Mouse (Mus musculus): ENCODE data around the gene Arl15. TPM values are rescaled to one million over a fixed set of nuclear protein-coding genes. Genes with fewer than 3 reads are reported as not detected.
A peak's percentile ranks its signal among the peaks of the same experiment; 100 is the strongest.

Arl15 gene
- polyA plus RNA-seq, 1 experiment from 2014 or later, result 5.3 TPM

DNA sequence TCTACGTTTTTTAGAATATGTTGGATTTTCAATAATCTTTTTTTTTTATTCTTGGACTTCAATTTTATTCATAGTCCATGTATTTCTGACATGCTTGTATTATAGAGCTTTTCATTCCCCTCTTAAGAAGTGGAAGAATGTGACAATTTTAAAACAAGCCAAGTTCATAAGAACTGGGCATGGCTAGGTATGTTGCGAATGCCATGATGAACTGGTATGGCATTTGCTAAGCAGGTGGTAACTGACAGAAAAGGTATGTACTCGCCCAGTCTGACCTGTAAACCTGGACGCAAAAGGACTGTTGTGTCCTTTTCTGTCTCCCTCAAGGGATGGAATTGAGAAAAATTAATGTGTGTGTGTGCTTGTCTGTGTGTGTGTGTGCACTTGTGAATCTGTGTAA, 190.2 kb downstream of the Arl15 start:
- Histone ChIP-seq H3K4me3 (no peak overlapping the region), H3K4me1 (no peaks in the 10 kb centered on the region), H3K27me3 (replicated peaks) (no peaks in the 10 kb centered on the region), H3K9me3 (replicated peaks) (no peaks in the 10 kb centered on the region), H3K4me2 (no peak overlapping the region), H3K9ac (no peak overlapping the region), H3K27ac (no peak overlapping the region), H3K36me3 (no peaks in the 10 kb centered on the region)
- WGBS (ENCODE audit: insufficient replicate concordance), result 78% methylated on average over 4 of the region's 4 CpGs
- ATAC-seq, result no peak

DNA sequence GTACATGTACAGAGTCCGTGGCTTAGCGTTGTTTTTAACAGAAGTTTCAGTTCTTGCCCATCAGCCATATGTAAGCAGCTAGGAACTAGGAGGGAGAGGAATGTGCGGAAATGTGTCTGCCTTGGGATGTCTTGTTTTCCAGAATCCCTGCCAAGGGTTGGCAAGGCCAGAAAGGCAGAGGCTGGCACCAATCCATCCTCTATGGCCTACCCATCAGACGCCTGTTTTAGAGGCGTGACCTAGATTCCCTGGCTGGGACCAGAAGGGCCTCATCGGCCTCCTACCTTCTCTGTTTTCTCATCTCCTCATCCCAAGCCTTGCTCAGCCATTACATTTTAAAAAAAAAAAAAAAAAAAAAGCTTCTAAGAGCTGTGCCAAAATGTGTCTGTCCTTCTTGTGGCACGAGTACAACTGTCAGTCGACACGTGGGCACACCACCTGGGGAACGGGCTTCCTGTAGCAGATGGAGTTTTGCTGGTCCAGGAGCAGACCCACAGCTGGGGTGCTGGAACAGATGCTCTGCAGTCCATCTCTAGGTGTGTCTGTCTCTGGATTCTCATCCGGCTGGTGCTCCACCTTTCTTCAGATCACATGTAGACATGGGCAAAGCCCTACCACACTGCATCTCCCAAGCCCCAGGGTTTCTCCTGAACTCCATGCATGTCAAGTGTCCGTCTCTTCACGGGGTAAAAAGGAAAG, 192.7 kb downstream of the Arl15 start:
- ATAC-seq, result no peak
- Histone ChIP-seq H3K4me1 (no peaks in the 10 kb centered on the region), H3K9ac (no peak overlapping the region), H3K4me2 (no peak overlapping the region), H3K27ac (no peak overlapping the region), H3K36me3 (no peaks in the 10 kb centered on the region), H3K9me3 (replicated peaks) (no peaks in the 10 kb centered on the region), H3K4me3 (no peak overlapping the region), H3K27me3 (replicated peaks) (no peaks in the 10 kb centered on the region)
- 86% methylated on average over 13 of the region's 13 CpGs for WGBS (ENCODE audit: insufficient replicate concordance)

DNA sequence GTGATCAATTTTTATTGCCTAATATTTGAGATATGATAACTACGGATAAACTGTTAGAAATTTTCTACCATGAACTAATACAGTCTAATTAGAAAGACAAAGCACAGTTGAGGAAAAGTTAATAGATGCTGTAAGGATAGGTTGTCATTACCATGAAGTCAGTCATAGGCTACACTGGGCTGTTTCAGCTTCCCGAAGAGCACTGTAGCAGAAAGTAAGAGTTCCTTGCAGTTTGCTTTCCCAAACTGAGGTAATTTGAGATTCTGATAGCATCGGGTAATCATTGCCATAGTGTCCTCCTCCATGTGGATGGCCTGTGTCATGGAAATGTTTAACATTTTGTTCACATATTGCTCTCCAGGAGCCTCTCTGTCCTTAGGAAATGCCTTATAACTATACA, 195.9 kb downstream of the Arl15 start:
- Histone ChIP-seq H3K9me3 (replicated peaks) (no peaks in the 10 kb centered on the region), H3K4me1 (no peaks in the 10 kb centered on the region), H3K36me3 (no peaks in the 10 kb centered on the region), H3K4me2 (no peak overlapping the region), H3K27me3 (replicated peaks) (no peaks in the 10 kb centered on the region), H3K4me3 (no peak overlapping the region), H3K27ac (no peak overlapping the region), H3K9ac (no peak overlapping the region)
- no peak for ATAC-seq
- 86% methylated on average over 3 of the region's 3 CpGs for WGBS (ENCODE audit: insufficient replicate concordance)

DNA sequence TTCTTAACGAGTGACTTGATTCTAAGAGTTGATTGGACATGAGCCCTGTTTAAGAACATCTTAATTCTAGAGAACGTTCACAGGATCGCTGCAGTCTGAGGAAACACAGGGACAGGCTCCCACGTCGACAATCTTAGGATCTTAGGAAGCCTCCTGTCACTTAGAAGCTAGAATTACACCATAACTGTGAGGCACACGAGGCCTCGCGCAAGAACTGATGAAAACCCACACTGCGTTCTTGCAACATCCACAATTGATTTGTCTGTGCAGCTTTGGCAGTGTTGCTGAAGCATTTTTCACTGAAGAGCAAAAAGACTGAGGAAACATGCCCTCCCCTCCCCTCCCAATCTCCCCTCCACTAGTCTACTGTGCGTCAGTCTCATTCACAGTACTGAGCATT, 196.4 kb downstream of the Arl15 start:
- Histone ChIP-seq H3K27ac (no peak overlapping the region), H3K4me2 (no peak overlapping the region), H3K27me3 (replicated peaks) (no peaks in the 10 kb centered on the region), H3K9ac (no peak overlapping the region), H3K36me3 (no peaks in the 10 kb centered on the region), H3K9me3 (replicated peaks) (no peaks in the 10 kb centered on the region), H3K4me3 (no peak overlapping the region), H3K4me1 (no peaks in the 10 kb centered on the region)
- ATAC-seq, result no peak
- 74% methylated on average over 10 of the region's 10 CpGs for WGBS (ENCODE audit: insufficient replicate concordance)

DNA sequence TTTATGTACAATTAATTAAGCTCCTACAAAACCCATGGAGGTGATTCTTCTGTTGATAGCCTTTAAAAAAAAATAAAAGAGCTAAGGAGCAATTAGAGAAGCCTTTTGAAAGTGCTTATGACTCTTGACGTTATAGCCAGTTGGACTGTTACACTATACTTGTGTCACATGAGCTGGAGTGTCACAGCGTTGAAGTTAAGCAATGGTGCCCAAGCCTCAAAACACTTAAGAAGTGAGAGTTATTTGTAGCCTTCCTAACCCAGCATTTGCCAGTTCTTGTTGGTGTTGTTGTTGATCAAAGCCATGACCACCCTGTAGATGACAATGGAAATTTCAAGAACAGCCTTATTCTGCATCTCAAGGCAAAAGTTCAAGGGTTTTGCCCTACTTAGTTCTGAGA, 198.8 kb downstream of the Arl15 start:
- Histone ChIP-seq H3K4me1 (no peaks in the 10 kb centered on the region), H3K36me3 (no peaks in the 10 kb centered on the region), H3K9ac (no peak overlapping the region), H3K27ac (no peak overlapping the region), H3K4me2 (no peak overlapping the region), H3K4me3 (no peak overlapping the region), H3K9me3 (replicated peaks) (no peaks in the 10 kb centered on the region), H3K27me3 (replicated peaks) (no peaks in the 10 kb centered on the region)
- WGBS (ENCODE audit: insufficient replicate concordance), result 75% methylated on average over 2 of the region's 2 CpGs
- ATAC-seq, result no peak

DNA sequence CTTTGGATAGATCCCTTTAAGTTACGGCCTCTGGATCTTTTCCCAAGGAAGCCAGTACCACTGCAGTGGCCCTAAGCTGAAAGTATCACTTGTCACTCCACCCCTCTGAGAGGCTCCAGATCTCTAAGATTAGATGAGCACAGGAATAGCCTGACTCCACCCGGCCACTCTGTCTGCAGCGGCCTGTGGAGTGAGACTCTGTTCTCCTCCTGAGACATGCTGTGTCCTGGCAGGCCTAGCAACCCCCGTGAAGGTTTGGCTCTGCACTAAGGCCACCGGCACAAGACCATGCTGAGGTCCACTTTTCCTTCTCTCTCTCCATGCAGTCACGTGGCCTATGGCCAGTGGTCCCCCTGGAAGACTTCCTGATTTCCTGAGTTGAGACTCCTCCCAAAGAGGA, 200.3 kb downstream of the Arl15 start:
- ATAC-seq, result peak; percentile 21; the same call in 1 of the 2 replicates
- H3K4me3 ChIP-seq, result no peak overlapping the region

DNA sequence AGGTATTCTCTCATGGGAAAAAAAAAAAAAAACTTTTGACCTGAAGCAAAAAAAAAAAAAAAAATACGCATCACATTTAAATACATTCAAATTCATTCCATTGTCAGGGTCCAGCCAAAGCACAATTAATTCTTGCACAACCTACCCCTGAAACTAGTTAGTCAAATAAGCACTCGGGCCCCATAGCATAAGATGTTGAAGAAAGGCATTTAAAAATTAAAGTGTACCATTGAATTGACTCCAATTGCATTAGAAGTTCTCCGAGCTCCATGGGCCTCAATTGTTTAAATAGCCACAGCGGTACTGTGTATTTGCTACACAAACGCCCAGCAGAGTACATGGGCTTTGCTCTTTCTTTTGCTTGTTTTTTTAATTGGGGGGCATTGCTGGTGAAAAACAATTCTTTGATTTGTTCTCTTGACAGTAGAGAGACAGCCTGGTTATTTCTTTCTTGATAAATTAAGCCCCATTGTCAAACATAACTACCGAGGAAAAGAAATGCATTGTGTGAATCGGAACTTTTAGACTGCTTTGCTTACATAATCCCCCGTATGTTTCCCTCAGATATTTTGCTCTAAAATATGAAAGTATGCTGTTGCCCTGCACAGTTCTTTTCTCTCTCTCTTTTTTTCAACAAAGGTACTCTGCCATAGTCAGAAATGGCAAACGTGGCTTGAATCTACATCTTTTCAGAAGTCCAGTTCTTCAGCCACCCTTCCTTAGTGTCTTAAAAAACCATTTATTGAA, 201.4 kb downstream of the Arl15 start:
- no peak overlapping the region for H3K4me3 ChIP-seq
- 79% methylated on average over 9 of the region's 9 CpGs for WGBS (ENCODE audit: insufficient replicate concordance)

More for the DNA sequence above, 200.3 kb downstream of the Arl15 start:
- Histone ChIP-seq H3K4me1 (no peaks in the 10 kb centered on the region), H3K9me3 (replicated peaks) (no peaks in the 10 kb centered on the region), H3K36me3 (no peaks in the 10 kb centered on the region), H3K9ac (no peak overlapping the region), H3K27me3 (replicated peaks) (no peaks in the 10 kb centered on the region), H3K27ac (no peak overlapping the region), H3K4me2 (no peak overlapping the region)
- whole genome bisulfite sequencing (ENCODE audit: insufficient replicate concordance), result 69% methylated on average over 6 of the region's 6 CpGs

DNA sequence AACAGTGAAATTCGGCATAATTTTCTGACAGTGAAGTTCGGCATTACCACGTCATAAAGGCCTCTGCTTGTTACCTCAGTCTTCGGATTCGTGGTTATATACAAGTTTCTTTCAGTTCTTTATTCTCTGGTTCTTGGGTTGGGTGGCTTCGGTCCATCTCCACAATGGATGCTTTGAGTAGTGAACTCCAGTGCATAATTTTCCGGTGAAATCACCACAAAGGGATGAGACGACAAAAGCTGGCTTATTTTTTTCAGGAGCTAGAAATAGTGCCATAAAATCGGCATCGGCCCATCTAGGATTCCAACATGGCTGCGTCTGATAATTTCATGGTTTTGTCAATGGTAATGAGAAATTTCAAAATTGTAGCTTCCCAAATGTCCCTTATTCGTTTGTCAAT, 204.5 kb downstream of the Arl15 start:
- Histone ChIP-seq H3K4me3 (no peak overlapping the region), H3K9ac (no peak overlapping the region), H3K4me1 (no peaks in the 10 kb centered on the region), H3K9me3 (replicated peaks) (no peaks in the 10 kb centered on the region), H3K27me3 (replicated peaks) (no peaks in the 10 kb centered on the region), H3K27ac (no peak overlapping the region), H3K36me3 (no peaks in the 10 kb centered on the region), H3K4me2 (no peak overlapping the region)
- 88% methylated on average over 12 of the region's 12 CpGs for WGBS (ENCODE audit: insufficient replicate concordance)
- no peak for ATAC-seq

More for the DNA sequence above, 201.4 kb downstream of the Arl15 start:
- Histone ChIP-seq H3K9me3 (replicated peaks) (no peaks in the 10 kb centered on the region), H3K9ac (no peak overlapping the region), H3K4me2 (no peak overlapping the region), H3K27me3 (replicated peaks) (no peaks in the 10 kb centered on the region), H3K4me1 (no peaks in the 10 kb centered on the region), H3K27ac (no peak overlapping the region), H3K36me3 (no peaks in the 10 kb centered on the region)
- ATAC-seq, result no peak

DNA sequence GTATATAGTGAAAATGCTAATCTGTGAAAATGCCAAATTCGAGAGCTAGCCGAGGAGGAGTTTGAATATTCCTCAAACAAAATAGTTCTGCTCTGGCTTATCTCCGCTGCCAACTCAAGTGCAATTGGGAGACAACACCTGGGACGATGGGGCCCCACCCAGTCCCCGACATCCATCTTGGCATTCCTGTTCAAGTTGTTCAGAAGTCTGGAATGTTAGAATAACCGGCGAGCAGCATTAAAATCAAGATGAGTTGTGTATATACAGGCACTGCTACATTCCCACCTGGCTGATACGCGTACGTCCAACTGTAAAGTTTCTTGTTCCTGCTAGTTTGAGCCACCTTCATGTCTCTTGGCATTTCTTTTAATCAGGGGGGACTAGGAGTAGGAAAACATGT, 209.2 kb downstream of the Arl15 start:
- 85% methylated on average over 10 of the region's 10 CpGs for WGBS (ENCODE audit: insufficient replicate concordance)

DNA sequence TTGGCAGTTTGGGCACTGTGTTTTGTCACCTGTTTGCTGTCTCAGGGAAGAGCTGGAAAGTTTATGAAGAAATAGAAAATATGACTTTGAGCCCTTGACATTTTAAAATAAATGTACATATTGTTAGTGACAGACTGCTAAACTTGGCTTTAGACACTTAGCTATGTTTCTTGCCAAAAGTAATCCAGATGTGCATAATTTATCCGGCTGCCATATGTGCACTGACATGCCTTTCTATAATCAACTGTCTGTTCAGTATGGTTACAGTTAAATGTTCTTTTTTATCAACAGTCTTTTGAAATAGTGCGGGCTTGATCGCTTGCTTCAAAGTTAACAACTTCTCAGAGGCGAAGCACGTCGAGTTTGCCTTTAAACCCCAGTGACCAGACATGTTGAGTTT, 209.9 kb downstream of the Arl15 start:
- Histone ChIP-seq H3K9me3 (replicated peaks) (no peaks in the 10 kb centered on the region), H3K4me1 (no peaks in the 10 kb centered on the region), H3K27ac (no peak overlapping the region), H3K4me2 (no peak overlapping the region), H3K27me3 (replicated peaks) (no peaks in the 10 kb centered on the region), H3K9ac (no peak overlapping the region), H3K36me3 (no peaks in the 10 kb centered on the region), H3K4me3 (no peak overlapping the region)
- ATAC-seq, result no peak
- 79% methylated on average over 6 of the region's 6 CpGs for WGBS (ENCODE audit: insufficient replicate concordance)

More for the DNA sequence above, 209.2 kb downstream of the Arl15 start:
- Histone ChIP-seq H3K4me2 (no peak overlapping the region), H3K36me3 (no peaks in the 10 kb centered on the region), H3K9ac (no peak overlapping the region), H3K9me3 (replicated peaks) (no peaks in the 10 kb centered on the region), H3K4me3 (no peak overlapping the region), H3K27me3 (replicated peaks) (no peaks in the 10 kb centered on the region), H3K4me1 (no peaks in the 10 kb centered on the region), H3K27ac (no peak overlapping the region)
- ATAC-seq, result no peak

DNA sequence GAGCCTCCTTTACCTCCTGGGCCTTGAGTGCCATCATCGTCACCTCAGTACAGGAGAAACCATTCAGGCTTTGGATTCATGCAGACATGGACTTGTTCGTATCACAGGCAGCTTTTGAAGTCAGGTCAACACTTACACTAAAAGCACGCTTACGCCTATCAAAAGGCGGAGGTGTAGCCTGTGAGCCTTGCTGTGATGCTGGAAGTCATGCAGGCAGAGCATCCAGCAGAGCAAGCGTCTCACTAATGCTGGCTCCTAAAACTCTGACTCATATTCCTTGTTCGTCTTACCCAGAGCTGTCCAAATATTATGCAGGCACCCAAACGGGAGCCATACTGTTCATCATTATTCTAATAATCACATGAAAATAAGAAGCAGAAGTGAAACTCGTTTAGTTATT, 215.5 kb downstream of the Arl15 start:
- WGBS (ENCODE audit: insufficient replicate concordance), result 79% methylated on average over 9 of the region's 9 CpGs
- no peak overlapping the region for H3K27ac ChIP-seq
- H3K4me2 ChIP-seq, result no peak overlapping the region
- no peak overlapping the region for H3K4me3 ChIP-seq
- H3K27me3 ChIP-seq (replicated peaks), result no peaks in the 10 kb centered on the region
- H3K9ac ChIP-seq, result no peak overlapping the region
- H3K9me3 ChIP-seq (replicated peaks), result no peaks in the 10 kb centered on the region
- no peaks in the 10 kb centered on the region for H3K36me3 ChIP-seq
- no peaks in the 10 kb centered on the region for H3K4me1 ChIP-seq
- no peak for ATAC-seq

DNA sequence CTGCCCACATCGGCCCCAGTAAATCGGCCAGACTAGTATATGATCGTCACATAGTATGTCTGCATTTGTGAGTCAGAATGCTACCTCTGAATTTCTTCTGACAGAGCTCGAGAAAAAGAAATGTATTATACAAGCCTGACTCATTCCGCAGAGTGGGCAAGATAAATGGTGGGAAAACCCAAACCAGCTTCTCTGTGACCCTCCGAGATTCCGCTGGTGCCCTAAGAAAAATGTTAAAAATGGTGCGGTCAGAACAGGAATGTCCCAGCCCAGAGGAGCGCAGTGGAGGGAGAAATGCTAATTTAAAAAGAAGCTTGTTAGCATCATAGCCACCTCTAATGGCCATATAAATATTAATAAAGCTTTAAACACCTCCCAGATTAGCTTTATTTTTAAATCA, 216.2 kb downstream of the Arl15 start:
- Histone ChIP-seq H3K4me3 (no peak overlapping the region), H3K27me3 (replicated peaks) (no peaks in the 10 kb centered on the region), H3K4me1 (no peaks in the 10 kb centered on the region), H3K4me2 (no peak overlapping the region), H3K27ac (no peak overlapping the region), H3K9ac (no peak overlapping the region), H3K36me3 (no peaks in the 10 kb centered on the region), H3K9me3 (replicated peaks) (no peaks in the 10 kb centered on the region)
- ATAC-seq, result no peak
- WGBS (ENCODE audit: insufficient replicate concordance), result 86% methylated on average over 9 of the region's 9 CpGs
